Mouse (Mus musculus): ENCODE measurements at regions not wholly inside any gene's neighbourhood (a gene's known extent, or its start where the extent isn't known, plus 50 kb on each side); places are given as distances from the start of the nearest gene placed in this dataset.

DNA sequence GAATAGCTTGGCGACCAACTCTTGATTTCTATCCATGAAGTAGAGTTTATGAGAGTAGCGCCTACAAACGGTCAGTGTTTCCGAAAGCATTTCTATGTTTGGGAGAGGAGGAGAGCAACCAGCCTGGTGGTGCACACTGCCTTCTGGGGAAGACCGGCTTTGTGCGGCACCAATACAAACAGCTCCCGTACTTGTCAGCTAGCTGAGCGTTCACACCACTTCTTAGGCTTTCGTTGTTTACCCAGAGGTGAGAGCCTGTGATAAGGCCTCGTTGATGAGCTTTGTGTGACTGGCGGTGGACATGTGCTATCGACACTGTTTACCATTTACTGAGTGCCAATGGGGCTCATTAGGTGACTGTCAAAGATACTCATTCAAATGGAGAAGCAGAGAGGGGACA is 162.0 kb downstream of the Chic2 start:
- DNase-seq: no peak

GRCm38 (mm10) chr5:74880669-74881226 is 163.8 kb downstream of the Chic2 start:
- no peak for DNase-seq

DNA sequence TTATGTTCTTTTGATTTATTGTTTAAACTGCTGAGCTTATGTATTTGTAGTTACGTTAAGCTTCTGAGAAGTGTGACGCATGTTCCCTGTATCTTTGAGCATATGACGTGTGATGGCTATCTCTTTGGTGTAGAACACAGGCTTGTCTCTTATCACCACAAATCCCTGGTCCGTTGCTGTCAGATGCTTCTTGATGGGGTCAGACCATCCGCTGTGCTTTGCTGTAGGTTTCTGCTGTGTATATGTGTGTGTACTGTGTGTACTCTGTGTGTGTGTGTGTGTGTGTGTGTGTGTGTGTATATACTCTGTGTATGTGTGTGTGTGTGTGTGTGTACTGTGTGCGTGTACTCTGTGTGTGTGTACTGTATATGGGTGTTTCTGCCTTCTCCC is 164.5 kb downstream of the Chic2 start:
- no peak for DNase-seq

DNA sequence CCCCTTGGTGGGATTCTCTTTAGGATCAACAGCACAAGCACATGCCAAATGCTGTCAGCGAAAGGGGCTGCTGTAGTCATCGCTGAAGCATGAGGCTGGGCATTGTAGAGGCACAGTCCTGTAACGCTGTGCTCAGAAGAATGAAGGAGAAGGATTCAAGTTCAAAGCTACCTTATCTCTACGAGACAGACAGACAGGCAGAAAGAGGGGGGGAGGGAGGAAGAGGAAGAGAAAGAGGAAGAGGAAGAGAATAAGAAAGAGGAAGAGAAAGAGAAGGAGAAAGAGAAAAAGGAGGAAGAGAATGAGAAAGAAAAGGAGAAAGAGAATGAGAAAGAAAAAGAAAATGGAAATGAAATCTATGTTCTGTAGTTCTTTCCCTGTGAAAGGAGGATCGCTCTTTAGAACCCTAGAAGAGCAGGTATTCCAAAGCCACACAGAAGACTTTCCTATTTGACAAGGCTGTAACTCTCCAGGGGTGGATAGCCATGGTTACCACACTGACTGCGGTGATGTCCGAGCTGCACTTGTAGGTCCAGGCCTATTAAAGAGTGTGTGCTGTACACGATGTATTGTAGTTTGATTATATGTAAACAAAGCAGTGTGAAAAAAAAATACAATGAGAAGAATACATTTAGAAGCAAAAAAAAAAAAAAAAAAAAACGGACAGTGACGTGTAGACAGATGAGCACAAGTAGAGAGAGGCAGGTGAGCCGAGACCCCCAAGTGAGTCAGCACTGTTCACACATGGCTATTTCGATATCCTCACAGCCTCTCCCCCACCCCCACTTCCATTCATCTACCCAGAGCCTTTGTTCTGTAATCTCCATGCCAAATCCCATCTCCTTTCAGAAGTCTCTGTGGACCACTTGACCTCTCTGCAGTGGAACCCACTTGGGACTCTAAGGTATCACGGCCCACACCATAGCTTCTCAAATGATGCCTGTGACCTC is 165.2 kb downstream of the Chic2 start:
- no peak for DNase-seq

DNA sequence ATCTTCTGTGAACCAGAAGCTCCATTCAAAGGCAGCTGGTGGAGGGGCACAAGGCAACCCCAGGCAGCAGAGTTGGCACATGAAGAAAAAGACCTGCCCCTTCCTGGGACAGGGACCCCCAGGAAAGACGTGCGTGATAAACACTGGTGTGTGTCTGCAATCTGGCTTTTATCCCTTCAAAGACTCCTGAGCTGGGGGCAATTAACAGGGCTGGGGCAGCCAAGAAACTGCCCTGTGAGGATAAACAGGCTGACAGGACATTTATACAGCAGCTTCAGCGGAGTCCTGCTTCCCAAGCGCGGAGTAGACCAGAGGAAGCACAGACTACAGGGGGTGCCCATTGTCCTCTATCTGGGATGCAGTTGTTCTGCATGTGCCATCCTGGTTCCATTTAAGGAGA is 167.0 kb downstream of the Chic2 start:
- no peak for DNase-seq

DNA sequence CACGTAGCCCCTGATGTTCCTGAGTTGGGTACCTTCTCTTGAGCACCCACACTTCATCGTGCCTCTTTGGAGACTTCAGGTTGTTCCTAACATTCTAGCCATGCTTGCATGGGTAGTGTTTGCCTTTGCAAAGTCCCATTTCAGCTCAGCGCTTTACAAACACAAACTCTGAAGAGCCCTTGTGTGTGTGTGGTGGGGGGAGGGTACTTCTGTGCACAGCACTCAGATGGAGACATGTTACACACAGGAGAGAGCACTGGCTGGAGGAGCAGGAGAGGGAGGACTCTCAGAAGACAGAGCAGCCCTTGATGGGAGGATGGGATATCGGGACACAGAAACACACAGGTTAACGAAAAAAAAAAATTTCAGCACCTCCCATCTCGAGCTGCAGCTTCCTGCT is 167.4 kb downstream of the Chic2 start:
- no peak for DNase-seq

DNA sequence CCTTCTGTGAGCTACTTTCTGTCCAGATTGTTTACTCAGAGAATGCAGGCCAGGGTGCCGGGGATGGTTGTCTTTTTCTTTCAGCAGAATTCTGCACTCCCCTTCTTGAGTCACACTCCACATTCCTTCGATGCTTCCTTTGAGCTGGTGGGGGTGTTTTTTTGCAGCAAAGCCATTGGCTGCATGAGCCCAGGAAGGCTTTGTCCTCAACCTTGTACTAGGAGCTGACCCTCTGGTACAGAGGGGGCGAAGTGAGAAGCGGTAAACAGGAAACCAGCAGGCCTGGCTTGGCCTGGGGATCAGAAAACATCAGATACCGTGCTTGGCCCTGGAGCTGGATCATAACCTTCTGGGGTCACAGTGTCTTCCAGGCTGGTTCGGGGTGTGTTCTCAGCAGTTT is 169.9 kb downstream of the Chic2 start:
- DNase-seq: no peak

DNA sequence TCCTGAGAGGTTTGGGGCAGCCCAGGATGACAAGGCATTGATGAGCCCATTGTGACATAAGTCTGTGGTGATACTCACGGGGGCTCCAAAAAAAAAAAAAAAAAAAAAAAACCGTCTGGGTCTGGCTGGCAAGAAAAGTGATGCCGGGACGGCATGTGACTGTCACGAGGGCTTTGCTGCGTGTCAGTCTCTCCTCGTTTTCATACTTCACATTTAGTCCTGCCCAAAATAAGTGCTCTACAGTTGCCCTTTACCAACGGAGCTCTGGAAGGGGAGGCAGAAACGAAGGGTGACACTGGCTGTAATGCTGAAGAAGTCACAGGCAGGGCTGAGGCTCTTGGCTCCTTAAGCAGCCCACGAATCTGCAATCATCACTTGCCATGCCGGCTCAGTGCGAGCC is 167.9 kb upstream of the Lnx1 start:
- DNase-seq: no peak

DNA sequence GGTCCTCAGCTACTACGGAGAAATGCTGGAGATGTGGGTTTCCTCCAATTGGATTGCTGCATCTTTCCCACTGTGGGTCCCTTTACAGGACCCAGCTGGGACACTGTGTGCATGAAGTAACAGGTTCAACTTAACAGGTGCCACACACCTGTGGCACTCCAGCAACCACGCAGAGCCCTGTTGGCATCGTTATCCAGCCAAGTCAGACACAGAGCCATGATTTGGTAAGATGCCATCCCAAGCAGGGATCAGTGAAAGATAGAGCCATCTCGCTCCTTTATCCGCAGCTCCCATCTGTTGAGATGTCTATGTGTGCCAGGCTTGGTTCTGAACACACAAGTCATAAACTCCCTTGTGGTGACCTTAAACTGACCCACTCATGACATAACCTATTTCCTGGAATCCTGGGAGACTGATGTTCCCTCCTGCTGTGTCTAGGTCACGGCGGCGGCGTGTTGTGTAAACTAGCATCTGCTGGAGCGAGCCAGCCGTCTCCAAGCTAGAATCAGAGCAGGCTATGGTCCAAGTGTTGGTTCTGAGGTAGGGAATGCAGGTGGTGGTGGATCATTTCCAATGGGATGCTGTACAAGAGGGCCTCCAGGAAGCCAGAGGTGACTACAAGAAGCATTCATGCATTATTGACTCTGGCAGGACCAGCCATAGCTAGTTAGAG is 164.5 kb upstream of the Lnx1 start:
- DNase-seq: peak; percentile 19 to 52

DNA sequence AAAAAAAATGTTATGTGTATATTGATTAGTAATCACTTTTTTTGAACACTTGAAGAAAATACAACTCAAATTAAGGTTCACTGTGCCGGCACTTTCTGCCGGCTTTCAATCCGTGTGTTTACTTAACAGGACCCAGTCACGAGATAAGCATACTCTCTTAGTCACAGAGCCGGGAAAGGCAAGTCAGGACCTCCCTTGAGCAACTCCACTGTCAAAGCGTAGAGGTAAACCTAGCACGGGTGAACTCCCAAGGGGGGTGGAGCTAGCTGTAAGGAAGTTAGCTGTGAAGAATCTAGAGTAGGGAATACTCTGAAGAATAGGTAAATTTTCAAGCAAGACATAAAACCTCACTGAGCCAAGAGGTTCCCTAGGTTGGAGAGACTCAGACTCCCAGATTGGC is 164.0 kb upstream of the Lnx1 start:
- no peak for DNase-seq

DNA sequence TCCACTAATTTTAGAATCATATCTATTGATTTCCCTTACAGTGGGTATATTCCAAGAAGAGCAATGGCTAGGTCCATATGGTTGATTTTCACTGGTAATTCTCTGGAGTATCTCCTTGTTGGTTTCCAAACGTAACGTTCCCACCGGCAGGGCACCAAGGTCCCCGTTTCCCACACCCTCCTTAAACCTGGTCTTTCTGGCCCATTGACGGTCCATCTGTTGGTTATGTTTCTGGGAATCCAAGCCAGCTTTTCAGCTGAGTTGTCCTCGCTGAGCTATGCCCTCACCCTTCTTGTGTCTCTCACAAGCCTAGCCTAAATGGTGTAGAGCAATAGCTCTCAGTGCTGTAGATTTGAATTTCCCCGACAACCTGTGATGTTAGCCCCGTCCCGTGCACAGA is 162.7 kb upstream of the Lnx1 start:
- DNase-seq: peak; percentile 12 to 28

GRCm38 (mm10) chr5:74864540-74865157 is 161.9 kb upstream of the Lnx1 start:
- DNase-seq: no peak

DNA sequence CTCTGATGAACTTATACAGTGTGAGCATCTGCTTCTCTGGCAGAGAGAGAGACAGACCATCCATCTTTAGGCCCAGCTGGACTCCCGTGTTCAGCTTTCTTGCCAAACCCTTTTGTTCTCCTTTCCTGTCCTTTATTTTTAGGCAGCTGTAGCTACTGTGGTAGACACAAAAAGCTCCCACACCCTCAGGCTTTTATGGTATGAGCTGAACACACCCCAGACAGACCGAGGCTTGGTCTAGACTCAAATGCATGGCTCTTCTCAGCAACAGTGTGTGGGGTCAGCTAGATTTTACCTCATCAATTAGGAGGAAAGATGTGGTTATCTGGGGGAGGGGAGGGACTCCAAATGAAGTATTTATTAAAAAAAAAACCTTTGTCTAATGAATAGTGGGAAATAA is 158.6 kb upstream of the Lnx1 start:
- no peak for DNase-seq

DNA sequence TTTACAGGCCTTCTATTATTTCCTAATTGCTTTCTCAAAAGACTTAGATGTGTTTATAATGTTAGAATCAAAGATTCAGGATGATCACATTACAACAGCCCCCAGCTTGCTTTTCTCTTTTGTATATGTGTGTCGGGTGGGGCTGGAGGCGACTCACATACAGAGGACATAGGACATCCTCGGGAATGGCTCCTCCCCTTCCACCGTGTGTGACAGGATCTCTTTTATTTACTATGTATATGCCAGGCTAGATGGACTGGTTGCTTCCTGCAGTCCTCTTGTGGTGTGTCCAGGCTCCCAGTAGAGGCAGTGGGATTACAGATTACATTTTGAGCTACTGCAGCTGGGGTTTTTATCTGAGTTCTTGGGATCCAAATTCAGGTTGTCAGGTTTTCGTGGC is 155.1 kb upstream of the Lnx1 start:
- DNase-seq: no peak

DNA sequence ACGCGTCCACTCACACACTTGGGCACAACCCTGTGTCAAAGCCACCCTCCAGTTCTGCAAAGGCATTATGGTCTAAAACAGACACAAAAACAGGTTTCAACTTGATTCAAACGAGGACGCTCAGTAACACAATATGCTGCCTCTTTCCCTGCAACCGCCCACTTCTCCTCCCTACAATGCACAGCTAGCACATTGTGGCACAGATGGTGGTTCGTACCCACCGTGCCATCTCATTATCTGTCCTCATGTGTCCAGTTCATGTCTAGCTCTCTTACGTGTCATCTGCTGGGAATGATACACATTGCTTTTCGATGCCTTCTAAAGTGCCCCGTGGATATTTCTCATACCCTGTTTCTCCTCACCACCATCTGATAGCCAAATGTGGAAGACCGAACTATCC is 154.4 kb upstream of the Lnx1 start:
- no peak for DNase-seq

- DNase-seq: no peak
Measured at GRCm38 (mm10) chr5:74847824-74848223, 145.1 kb upstream of the Lnx1 start.

DNA sequence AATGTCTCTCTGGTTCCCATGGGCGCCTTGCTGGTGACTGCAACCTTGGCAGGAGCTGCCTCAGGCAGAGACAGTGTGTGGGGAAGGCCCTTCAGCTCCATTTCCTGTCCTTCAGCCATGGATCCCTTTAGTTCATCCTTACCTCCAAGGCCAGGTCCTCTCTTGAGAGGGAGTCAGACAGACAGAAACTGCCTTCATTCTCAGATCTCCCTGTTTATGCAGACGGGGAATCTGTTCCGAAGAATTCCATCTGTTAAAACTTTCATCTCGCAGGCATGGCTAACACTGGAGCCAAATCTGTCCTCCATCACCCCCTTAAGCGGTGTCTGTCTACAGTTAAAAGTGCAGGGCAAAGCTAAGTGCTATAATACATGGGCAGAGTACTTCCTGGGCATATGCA is 144.0 kb upstream of the Lnx1 start:
- DNase-seq: no peak

DNA sequence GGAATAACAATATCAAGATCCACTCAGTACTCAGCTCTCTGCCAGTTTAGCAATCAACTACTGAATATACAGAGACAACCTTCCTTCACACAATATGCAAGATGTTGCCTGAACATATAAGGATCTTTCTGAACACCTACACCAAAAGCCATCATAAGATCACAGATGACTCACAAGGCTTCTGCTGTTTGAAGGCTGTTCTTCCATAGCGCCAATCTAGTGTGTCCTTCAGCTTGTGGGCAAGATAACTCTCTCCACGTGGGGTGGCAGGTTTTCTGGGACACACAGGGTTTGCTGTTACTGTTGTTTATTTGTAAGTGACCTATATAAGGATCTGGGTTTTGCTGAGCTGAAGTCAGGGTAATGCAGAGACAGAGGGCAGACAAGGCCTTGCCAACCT is 131.7 kb upstream of the Lnx1 start:
- DNase-seq: no peak

- DNase-seq: no peak
Measured at GRCm38 (mm10) chr5:74833887-74834286, 131.2 kb upstream of the Lnx1 start.

DNA sequence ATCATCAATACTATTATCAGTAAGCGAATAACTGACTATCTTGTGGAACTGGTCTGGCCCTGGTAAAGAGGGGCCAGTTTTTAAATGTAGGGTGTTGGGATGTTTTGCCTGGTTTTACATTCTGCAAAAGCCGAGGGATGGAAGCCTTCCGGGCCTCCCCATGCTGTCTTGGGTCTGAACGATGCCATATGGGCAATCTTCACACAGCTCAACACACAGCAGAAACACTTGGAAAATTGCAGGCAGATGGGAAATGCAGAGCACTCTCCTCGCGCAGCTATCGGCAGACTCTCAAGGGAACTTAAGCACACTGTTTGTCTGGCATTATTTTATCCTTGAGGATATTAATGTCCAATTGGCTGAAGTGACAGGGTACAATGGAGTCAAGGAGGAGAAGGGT is 129.3 kb upstream of the Lnx1 start:
- no peak for DNase-seq

DNA sequence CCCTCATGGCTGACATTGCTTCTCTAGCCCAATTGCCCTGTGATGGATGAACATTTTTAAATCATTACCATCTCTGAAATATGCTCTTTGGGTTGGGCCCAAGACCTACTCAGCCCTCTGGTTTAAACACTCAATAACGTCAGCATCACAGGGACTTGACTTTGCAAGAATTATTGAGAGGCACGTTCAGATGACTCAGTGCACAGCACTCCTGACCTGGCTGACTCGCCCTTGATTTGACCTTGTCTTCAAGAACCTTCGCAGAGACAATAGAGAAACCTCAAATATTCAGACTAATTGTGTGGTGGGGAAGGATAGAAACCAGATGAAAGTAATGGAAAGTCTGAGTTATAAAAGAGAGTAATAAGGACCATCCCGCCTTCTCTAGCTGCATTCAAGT is 127.9 kb upstream of the Lnx1 start:
- DNase-seq: no peak

DNA sequence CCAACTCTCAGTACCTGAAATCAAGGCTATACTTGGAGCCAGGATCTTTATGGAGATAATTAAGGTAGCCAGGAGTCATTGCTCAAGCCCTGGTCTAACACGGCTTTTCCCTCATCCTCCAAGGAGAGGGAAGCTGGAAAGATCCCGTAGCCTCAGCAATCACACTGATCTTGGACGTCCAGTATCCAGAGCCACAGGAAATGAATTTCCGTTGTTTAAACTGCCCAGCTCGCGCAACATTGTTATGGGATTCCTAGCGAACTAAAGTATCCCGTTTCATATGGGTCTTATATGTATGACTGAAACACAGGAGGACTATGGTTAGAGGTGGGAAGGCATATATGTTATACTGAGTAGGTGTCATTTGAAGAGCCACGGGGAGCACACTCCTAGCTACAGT is 126.3 kb upstream of the Lnx1 start:
- no peak for DNase-seq

DNA sequence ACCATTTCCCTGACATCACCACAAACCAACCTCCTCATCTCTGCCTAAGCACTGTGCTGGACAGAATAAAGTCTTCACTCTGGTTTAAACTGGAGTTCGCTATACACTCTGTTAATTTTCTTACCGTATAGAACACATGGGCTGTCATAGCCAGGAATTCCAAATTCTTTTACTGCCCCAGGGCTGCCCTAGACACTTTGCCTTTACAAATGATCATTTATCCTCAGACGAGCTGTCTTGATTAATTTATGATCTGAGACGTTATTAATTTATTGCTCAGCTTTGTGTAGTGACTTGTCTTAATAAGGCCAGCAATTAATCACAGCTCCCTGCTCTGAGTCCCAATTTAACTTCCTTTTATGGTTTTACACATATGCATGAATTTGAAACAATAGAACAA is 125.2 kb upstream of the Lnx1 start:
- no peak for DNase-seq
